Mouse (Mus musculus) lung, postnatal 10 days (tissue): ENCODE results near the gene Pced1b.

Experiments used
- DNase-seq: peaks from one replicate; pipeline ENCODE4 v3.0.0; 2021

The Pced1b gene

DNA sequence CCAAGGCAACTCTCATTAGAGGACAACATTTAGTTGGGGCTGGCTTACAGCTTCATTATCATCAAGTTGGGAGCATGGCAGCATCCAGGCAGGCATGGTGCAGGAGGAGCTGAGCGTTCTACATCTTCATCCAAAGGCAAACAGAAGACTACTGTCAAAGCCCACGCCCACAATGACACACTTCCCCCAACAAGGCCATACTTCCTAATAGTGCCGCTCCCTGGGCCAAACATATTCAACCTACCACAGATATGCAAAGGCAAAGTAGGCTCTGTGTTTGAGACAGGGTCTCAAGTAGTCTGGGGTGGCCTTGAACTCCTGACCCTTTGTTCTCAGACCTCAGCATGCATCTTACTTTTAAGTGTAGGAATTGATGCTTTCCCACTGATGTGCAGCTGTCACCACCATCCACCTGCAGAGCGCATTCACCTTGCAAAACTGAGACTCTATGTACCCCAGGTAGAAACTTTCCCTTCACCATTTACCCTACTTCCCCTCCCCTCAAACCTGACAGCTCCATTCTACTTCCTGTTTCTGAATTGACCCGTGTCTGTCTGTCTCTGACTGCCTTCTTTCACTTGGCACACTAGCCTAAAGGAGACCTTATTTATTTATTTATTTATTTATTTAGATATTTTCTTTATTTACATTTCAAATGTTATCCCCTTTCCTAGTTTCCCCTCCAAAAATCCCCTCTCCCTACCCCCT lies 40.7 kb downstream of the Pced1b start:
- no peak for DNase-seq

DNA sequence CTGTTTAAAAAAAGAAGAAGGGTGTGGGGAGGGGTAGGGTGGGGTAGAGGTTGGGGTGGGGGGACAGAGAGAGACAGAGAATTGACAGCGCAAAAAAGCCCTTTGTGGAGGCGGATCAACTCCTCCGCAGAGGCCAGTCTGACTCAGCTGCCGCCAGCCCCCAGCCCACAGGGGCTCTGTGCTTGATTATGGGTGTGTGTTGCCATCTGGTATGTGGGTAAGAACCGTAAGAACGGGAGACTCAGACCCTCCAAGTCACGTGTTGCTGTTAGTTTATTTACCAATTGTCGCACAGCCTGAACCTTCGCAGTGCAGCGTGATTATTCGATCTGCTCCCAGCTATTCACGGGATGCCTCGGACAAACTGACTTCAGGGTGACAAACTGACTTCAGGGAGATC lies 41.8 kb downstream of the Pced1b start:
- DNase-seq = no peak

DNA sequence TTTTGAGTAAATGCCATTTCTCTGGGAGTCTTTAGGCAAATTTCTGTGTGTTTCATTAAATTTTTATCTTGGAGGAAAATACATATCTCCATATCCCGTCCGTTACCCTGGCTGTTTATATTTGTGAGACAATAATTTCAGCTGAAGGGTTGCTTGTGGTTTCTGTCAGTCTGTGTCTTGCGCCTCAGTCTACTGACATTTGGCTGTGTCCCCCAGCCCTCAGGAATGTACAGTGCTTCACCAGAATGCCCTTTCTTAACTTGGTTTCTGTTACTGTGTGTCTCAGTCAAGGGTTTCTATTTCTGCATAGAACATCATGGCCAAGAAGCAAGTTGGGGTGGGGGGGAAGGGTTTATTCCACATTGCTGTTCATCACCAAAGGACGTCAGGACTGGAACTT lies 42.3 kb downstream of the Pced1b start:
- no peak for DNase-seq

DNA sequence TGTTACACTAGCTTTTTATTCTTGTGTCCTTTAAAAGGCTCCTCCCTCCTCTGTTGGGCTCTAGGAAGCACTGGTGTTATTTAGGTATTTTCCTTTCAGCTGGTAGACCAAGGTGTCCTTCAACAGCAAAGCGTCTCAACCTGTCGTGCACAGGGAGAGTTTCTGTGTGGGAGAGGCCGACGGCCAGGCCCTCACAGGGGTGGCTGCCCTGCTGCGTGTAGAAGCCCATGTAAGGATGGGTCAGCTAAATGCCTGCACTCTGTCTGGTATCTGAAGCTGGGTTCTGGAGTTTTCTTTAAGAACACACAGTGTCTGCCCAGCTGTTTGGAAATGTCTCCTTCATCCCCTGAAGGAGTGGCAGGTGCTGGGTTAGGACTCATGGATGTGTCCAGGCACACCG lies 43.4 kb downstream of the Pced1b start:
- no peak for DNase-seq

DNA sequence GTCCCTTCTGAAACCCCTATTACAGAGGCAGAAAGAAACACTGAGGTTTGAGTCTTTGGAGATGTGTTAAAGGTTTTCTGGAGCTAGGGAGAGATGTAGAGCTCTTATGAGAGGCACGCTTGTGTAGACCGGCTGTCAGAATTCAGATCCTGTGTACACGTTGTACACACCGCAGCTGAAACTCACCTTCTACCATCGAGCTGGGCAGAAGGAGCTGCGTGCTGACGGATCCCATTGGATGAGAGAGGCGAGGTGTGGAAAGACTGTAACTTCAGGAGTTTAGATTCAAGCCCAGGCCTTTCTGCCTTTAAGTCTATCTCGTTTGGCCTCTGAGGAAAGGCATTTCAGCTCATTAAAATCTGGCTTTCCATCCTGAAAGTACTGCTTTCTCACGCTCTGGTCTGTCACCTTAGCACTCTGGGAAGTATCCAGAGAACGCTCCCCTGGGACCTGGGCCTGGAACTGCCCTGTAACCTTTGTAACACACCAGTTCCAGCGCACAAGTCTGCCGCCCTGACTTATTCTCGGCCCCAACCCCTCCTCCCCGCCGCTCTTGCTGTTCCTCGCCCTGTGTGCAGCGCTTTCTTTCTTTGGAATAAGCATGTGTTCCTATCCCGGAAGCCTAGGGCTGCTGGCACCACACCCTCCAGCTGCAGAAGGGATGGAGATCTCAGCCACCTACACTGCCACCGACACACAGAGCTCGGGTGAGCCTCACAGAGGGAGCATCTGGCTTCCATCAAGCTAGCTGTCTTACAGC lies 44.6 kb downstream of the Pced1b start:
- no peak for DNase-seq

DNA sequence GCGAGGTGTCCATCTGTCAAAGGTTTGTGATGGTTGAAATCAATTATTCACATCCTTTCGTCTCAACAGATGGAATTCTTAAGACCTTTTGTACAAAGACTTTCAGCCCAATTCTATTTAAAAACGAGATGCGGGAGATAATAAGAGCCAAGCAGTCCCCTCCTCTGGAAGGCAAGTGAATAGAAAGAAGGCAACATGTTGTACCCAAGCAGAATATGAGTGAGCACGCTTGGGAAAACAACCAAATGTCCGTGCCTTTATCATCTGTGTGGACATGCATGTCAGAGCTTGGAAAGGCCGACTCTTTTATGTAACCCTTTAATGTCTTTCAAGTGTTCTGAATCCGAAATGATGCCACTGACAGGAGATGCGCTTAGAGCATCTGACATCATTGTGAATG lies 61.0 kb downstream of the Pced1b start:
- DNase-seq = no peak

DNA sequence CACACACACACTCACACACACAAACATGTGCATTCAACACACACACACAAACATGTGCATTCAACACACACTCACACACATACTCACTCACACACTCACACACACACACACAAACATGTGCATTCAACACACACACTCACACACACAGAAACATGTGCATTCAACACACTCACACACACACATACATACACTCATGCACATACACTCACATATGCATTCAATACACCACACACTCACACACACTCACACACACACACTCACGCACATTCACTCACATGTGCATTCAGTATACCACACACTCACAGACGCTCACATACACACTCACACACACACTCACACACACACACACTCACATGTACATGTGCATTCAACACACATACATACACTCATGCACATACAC lies 62.6 kb downstream of the Pced1b start:
- no peak for DNase-seq

DNA sequence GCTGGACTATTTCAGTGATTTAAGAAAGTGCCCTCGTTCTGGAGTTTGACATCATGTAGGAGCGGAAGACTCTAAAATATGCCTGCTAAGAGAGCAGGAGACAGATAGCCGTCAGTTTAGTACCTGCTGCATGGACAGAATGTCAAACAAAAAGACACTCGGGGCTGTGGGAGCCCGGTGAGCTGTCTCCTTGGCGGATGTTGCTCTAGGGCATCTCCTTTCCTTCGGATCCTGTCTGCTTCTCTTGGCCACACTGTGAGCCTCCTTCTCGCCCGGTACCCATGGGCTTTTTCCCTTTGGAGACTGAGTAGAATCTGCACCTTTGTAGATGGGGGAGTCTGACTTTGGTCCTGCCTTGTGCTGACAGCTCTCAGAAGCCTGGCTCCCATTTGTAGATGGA lies 63.3 kb downstream of the Pced1b start:
- no peak for DNase-seq

DNA sequence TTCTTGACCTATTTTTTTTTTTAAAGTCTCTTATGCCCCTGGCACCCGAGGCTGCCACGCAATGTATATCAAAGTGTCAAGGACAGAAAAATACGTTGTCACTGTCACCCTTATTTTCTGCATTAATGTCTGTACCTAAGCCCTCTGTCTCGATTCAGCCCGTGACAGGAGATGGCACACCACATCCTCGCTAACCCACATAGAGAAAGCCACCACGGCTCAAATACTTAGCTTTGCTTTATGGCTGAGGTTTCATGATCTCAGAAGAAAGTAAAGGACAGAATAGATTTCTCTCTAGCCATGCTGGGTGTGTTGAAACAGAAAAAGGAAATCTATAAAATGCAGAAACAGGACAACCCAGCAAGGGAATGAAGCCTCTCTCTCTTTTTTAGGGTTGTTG lies 64.3 kb downstream of the Pced1b start:
- DNase-seq = no peak

DNA sequence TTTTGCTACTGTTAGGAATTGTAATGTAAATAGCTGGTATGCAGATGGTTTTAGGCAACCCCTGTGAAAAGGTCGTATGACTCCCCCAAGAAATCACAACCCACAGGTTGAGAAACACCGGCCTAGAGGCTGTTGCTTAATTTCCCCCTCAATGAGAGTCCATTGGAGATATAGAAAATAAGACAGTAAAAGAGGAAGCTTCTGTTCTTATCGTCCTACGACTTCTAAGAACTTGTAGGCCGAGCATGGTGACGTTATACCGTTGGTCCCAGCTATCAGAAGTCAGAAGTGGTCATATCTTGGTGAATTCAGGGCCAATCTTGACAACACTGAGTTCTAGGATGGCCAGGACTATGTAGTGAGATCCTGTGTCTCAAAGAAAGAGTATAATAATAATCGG lies 65.0 kb downstream of the Pced1b start:
- DNase-seq = no peak

DNA sequence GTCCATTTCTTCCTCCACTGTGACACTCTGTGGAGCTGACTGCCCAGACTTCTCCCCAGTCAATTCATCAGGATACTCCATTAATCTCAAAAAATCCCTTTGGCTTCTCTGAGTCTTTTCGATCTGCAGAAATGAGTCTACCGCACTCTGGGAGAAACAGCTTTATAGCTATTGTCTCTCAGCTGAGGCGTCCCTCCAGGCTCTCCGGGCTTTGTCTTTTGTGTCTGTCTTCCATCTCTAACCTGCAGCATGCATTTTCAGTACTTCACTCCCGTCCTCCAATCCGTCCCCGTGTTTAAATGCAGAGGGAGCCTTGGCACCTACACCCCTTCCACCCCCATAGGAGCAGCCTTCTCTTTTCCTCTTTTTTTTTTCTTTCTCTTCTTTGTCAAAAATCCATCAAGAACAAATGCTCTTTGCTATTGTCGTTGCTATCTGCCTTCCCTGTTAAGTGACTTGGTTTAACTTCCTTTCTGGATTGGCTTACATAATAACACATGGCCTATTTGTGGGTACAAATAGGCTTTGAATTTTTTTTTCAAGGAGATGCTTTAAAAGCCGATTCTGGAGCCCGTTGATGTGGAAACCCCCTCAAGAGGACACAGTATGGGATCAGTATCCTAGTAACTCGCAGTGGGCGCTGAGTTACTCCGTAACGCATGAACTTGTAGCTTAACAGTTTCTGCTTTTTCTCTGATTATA lies 68.0 kb downstream of the Pced1b start:
- no peak for DNase-seq

DNA sequence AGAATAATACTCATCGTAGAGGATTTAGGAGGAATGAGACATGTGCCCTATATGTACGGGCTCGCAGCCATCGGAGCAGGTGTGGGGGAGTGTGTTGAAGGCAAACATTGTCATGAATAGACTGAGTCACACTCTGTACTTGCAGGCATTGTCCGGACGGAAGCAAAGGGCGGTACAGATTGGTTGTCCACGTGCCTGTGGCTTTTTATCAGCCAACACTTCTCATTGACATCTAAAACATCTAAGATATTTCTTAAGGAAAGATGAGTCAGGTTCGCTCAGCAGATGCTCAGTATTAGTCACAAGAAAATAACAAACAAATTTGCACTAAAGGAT lies 68.5 kb downstream of the Pced1b start:
- no peak for DNase-seq

DNA sequence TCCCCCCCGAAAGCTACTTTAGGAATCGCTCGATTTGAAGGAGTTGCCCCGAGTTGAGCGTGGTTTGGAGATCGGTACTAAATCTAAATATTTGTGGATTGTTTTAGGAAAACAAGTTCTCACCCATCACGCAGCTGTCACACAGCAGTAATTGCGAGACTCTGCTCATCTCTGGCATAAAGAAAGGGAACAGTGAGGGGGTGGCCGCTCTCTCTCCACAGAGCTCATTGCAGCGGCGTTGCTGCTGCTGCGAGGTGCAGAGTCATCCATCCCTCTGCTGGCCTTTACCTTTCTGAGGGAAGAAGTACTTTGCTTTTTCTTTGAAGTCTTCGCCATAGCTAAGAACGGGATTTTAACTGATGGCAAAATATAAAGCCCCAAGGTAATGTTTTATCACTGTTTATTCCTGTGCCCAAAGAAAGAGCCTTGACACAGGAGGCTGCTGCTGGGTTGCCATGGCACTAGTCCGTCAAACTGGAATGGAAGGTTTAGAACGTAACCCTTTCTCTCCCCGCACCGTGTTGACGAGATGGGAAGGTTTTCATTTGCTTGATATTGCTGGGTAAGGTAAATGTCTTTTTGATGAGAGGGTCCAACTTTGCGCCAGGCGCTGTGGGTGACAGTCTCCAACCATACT lies 71.6 kb downstream of the Pced1b start:
- DNase-seq = no peak

DNA sequence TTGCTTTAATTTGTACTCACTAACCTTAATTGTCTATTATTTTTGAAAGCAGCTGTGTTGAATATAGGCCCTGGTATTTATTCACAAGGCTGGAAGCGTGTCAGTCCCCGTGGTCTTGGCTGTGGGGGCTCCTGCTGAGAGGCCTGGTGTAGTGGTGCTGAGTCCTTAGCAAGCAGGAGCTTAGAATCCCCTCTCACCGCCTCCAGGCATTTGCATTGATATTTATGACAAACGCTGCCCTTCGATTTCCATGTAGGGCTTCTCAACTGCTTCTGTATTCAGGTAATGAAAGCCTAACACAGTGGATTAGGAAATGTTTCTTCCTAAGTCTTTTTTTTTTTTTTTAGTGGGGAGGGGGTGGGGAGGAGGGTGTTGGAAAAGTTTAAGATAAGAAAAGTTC lies 75.9 kb downstream of the Pced1b start:
- DNase-seq = no peak

DNA sequence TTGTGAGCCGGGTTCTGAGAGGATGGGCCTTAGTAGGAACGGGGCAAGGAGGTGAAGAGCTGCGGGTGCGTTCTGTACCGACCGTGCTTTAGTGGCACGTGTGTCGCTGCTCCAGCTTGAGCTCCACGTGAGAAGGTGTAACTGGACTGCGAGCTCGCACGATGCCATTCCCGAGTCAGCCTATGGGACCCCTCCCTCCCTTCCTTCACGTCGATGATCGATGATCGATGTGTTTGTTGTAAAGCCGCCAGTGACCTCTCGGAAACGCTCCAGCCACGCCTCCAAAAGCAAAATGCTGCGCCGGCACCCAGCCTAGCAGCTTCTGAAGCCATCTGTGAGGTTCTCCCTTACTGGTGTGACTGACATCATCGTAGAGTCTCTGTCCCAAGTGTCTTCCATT lies 76.6 kb downstream of the Pced1b start:
- peak; percentile 41 for DNase-seq

DNA sequence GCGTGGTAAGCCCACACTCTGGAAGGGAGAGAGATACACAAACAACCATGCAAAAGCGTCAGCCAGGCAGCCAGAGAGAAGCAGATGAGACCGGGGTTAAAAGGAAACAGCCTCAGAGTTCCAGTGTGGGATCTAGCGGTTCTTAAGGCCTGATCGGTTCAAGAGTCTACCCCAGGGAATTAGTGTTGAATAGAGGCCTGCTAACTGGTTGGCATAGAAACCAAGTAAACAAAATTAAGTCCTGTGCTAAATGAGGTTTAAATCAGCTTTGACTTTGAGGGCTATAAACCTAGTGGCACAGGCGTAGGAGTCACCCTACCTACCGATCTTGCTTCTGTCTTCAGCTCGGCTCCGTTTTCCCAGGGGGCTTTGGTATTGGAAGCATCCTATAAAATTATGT lies 77.4 kb downstream of the Pced1b start:
- DNase-seq = no peak

DNA sequence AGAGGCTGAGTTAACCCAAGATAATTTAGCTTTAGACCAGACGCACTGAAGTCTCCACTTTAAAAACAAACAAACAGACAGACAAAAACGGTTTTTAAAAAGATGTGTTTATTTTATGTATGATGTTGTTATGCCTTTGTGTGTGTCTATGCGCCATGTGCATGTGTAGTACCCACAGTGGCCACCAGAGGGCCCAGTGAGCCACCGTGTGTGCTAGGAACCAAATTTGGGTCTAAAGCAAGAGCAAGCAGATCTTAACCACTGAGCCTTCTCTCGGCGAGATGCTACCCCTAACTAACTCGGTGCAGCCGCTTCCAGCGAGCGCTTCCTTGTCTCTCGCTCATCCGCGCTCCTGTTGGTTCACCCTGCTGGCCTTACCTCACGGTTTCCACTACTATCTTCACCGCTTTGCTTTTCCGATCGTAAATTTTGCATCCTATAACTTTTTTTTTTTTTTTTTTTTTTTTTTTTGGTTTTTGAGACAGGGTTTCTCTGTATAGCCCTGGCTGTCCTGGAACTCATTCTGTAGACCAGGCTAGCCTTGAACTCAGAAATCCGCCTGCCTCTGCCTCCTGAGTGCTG lies 80.7 kb downstream of the Pced1b start:
- DNase-seq = peak; percentile 47

DNA sequence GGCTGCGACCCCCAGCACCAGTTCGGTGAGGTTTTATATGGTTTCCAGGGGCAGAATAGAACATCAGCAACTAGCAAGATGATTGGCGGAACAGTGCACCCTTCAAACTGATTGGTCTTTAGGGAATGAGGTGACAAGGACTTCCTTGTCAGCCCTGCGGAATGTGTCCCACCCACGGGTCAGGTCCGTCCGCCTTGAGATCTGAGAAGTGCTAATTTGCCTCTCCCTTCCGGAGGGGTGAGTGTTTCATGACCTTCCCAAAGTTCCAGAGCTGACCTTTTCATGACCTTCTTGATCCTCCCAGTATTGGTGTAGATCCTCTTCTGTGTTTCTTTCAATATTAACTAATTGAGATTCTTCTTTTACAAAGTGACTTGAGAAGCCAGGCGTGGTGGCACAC lies 85.7 kb downstream of the Pced1b start:
- DNase-seq = no peak

DNA sequence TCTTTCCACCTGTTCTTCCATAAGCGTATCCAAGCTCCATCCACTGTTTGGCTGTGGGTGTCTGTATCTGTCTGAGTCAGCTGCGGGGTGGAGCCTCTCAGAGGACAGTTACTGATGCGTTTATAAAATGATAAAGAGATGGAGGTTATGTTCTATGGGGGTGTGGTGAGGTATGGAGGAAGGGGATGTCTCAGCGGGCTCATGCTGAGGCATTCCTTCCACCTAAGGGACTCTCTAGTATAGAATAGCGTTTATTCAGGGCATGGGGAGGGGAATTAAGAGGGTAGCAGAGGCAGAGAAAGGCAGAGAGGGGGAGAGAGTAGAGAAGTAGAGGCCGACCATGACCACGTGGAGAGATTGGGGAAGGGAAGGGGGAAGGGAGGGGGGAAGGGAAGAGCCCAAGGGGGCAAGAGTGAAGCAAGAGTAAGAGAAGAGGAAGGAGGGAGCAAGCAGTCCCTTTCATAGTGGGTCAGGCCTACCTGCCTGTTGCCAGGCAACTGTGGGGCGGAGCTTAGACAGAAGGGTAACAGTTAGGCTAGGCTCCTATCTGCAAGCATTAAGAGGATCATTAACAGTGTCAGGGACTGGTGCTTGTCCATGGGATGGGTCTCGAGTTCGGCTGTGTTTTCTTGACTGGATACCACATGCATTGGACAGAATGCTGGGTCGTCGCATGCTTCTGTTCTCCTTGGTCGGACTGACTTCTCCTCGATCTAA lies 90.9 kb downstream of the Pced1b start:
- DNase-seq = no peak

DNA sequence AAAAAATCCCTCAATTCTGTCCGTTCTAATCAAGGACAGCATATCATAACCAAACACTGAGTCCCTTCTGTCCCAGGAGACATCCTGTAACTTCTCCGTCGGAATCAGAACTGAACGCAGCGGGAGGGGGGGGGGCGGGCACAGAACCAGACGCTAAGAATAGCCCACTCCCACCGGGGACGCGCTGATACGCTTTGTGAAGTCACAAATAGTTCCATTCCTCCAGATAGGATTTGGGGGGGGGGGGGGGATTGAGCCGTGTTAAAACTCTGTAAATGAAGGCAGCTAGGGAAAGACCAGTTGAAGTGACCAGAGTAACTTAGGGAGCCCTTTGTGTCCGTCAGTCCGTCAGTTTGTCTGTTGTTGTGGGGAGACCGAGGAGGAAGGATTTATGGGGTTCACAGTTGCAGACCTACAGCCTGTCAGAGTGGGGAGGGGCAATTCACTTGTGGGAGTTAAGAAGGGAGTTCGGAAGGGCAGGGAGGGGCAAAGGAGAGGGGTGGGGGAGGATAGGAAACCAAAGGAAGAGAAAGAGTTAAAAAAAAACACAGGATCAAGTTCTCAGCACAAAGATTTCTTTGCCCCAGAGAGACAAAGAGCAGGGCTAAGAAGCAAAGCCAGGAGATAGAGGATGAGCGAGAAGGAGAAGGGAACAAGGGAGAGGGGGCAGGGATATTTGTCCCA lies 91.6 kb downstream of the Pced1b start:
- no peak for DNase-seq

DNA sequence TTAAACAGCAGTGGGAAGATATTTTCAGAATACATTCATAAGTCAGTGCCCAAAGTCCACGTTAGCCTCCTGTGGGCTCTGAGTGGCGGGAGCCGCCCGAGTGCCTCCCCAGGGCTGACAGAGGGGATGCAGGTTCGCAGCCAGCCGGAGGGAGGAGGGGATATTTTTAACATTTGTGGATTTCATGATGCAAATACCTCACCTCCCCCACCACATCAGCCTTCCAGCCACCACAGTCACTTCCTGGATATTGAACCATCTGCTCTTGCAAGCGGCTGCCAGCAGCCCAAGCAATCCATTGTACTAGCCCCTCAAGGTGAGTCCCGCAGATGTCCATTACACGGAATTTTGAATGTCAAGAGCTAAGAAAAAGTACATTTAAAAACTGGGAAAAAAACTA lies 95.4 kb downstream of the Pced1b start:
- no peak for DNase-seq

DNA sequence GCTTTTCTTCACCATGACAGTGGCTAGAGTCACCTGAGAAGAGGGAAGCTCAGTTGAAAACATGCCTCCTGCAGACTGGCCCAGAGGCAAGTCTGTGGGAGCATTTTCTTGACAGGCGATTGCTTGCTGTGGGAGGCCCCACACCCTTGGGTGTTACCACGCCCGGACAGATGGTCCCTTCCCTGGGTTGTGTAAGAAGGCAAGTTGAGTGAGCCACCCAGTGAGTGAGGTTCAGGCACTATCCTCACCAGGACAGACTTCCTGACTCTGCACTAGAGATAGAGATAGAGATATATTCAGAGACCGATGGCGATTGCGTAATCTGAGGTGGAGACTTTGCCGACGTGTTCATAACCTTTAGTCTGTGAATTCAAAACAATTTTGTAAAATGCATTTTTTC lies 96.0 kb downstream of the Pced1b start:
- DNase-seq = no peak
